Mouse (Mus musculus) testis, adult 2 months (tissue): ENCODE data around the gene D230025D16Rik.

Experiments used
- CTCF ChIP-seq: fragments of 200-500 bp; IDR thresholded peaks from 2 replicates; pipeline ENCODE4 v1.5.1; 2012; ENCODE audit warnings: low read depth, mild to moderate bottlenecking, inconsistent platforms, low read length, moderate library complexity; ENCODE audit not compliant: control insufficient read depth, insufficient read depth, insufficient replicate concordance
- POLR2A ChIP-seq: fragments of 200-500 bp; IDR thresholded peaks from 2 replicates; pipeline ENCODE4 v1.6.1; 2012; ENCODE audit warnings: low read depth, mild to moderate bottlenecking, inconsistent platforms, low read length, moderate library complexity; ENCODE audit not compliant: control insufficient read depth

- TF ChIP-seq CTCF (no peak), POLR2A (no peak)
Observed at GRCm38 (mm10) chr8:105265128-105265527, 40.2 kb downstream of the D230025D16Rik start.
